Comparison of ENCODE assay signal across 8 mouse cellular contexts in genomic region chr3:93445165-93445705, GRCm38 (mm10). TPM values are rescaled to one million over a fixed set of nuclear protein-coding genes. Genes with fewer than 3 reads are reported as not detected.
DNase-seq lines count a peak whose midpoint lies in the region; ATAC-seq and TF ChIP-seq lines count a peak whose summit lies in the region.

No protein-coding gene starts in this region.

- H3K27ac ChIP-seq in heart, embryonic 10.5 days = no peak overlapping the region; the same call in 1 of the 2 replicates
- peak overlapping the region; percentile 66; the same call in 1 of the 2 replicates for H3K27ac ChIP-seq in kidney, embryonic 15.5 days
- no peak overlapping the region for H3K27ac ChIP-seq in liver, embryonic 13.5 days
- H3K27ac ChIP-seq in neural tube, embryonic 14.5 days (ENCODE audit: low read depth, low read length) = no peak overlapping the region

- WGBS in heart, embryonic 10.5 days = under 1% methylated on average over 36 of the region's 36 CpGs
- under 1% methylated on average over 36 of the region's 36 CpGs for WGBS in kidney, embryonic 15.5 days
- WGBS in liver, embryonic 13.5 days (ENCODE audit: insufficient replicate concordance) = 2% methylated on average over 36 of the region's 36 CpGs
- WGBS in neural tube, embryonic 14.5 days = 1% methylated on average over 36 of the region's 36 CpGs

- H3K9ac ChIP-seq in kidney, embryonic 15.5 days = peak overlapping the region; percentile 45; the same call in 1 of the 2 replicates
- H3K9ac ChIP-seq in liver, embryonic 13.5 days = no peak overlapping the region
- H3K9ac ChIP-seq in neural tube, embryonic 14.5 days (replicated peaks; ENCODE audit: low read depth, low read length) = peak overlapping the region; percentile 3; the same call in 1 of the 2 replicates

- H3K4me1 ChIP-seq in heart, embryonic 10.5 days = peaks cover 22% of the 10 kb centered on the region
- H3K4me1 ChIP-seq in kidney, embryonic 15.5 days = peaks cover 44% of the 10 kb centered on the region
- H3K4me1 ChIP-seq in liver, embryonic 13.5 days (replicated peaks) = peaks cover 5% of the 10 kb centered on the region; the same call in 1 of the 2 replicates
- H3K4me1 ChIP-seq in neural tube, embryonic 14.5 days (ENCODE audit: control insufficient read depth, insufficient read depth, low read length) = 0 out of 2 replicates have a peak, but pooled peaks cover 4% of the 10 kb centered on the region

- ATAC-seq in kidney, embryonic 15.5 days (replicated peaks; ENCODE audit: low FRiP score) = no peak
- no peak for ATAC-seq in liver, embryonic 13.5 days (ENCODE audit: low read depth)
- ATAC-seq in neural tube, embryonic 14.5 days (ENCODE audit: low read depth) = no peak; the same call in 1 of the 2 replicates

- no peaks in the 10 kb centered on the region for H3K36me3 ChIP-seq in heart, embryonic 10.5 days
- no peaks in the 10 kb centered on the region for H3K36me3 ChIP-seq in kidney, embryonic 15.5 days
- H3K36me3 ChIP-seq in liver, embryonic 13.5 days = no peaks in the 10 kb centered on the region
- no peaks in the 10 kb centered on the region for H3K36me3 ChIP-seq in neural tube, embryonic 14.5 days (ENCODE audit: control insufficient read depth, insufficient read depth, low read length)

- no peak for TF ChIP-seq POLR2A in brain, embryonic 14.5 days (IDR thresholded peaks at IDR 0.05; ENCODE audit: borderline replicate concordance, extremely low read depth, insufficient read depth, insufficient read length, poor library complexity, severe bottlenecking)

- peak; percentile 12 to 19 for DNase-seq in cerebellum, postnatal 25 days
- DNase-seq in cerebellum, adult 11-12 months = no peak
- DNase-seq in brain, embryonic 14.5 days (ENCODE audit: low read depth) = peak; percentile 79
- DNase-seq in heart, embryonic 10.5 days (ENCODE audit: low spot score) = no peak
- no peak for DNase-seq in liver, embryonic 13.5 days
- no peak for DNase-seq in spleen, postnatal 36 days (ENCODE audit: low spot score in 2 of 2)

- H3K4me2 ChIP-seq in kidney, embryonic 15.5 days = peak overlapping the region; percentile 95
- H3K4me2 ChIP-seq in liver, embryonic 13.5 days = peak overlapping the region; percentile 66
- H3K4me2 ChIP-seq in neural tube, embryonic 14.5 days (ENCODE audit: low read depth, low read length) = peak overlapping the region; percentile 82

- H3K27me3 ChIP-seq in heart, embryonic 10.5 days (ENCODE audit: insufficient read depth, poor library complexity, severe bottlenecking) = peaks cover 48% of the 10 kb centered on the region
- peaks cover 60% of the 10 kb centered on the region for H3K27me3 ChIP-seq in kidney, embryonic 15.5 days
- H3K27me3 ChIP-seq in liver, embryonic 13.5 days = peaks cover 78% of the 10 kb centered on the region
- peaks cover 13% of the 10 kb centered on the region for H3K27me3 ChIP-seq in neural tube, embryonic 14.5 days (ENCODE audit: control insufficient read depth, insufficient read depth, low read length)

- no peaks in the 10 kb centered on the region for H3K9me3 ChIP-seq in heart, embryonic 10.5 days
- no peaks in the 10 kb centered on the region for H3K9me3 ChIP-seq in kidney, embryonic 15.5 days (replicated peaks)
- no peaks in the 10 kb centered on the region for H3K9me3 ChIP-seq in liver, embryonic 13.5 days (replicated peaks)
- no peaks in the 10 kb centered on the region for H3K9me3 ChIP-seq in neural tube, embryonic 14.5 days (ENCODE audit: control insufficient read depth, low read length)

- H3K4me3 ChIP-seq in heart, embryonic 10.5 days = peak overlapping the region; percentile 69
- peak overlapping the region; percentile 52 for H3K4me3 ChIP-seq in kidney, embryonic 15.5 days (replicated peaks)
- peak overlapping the region; percentile 52 for H3K4me3 ChIP-seq in liver, embryonic 13.5 days (replicated peaks)
- H3K4me3 ChIP-seq in neural tube, embryonic 14.5 days (ENCODE audit: low read depth, low read length) = peak overlapping the region; percentile 48

- TF ChIP-seq CTCF in brain, embryonic 14.5 days (IDR thresholded peaks at IDR 0.05; ENCODE audit: borderline replicate concordance, extremely low read depth, insufficient read depth, insufficient read length) = no peak

RNA-seq across cellular contexts. Expression of gene Tchh, which starts 3.1 kb away (rescaled TPM):
- 0.26 and 0.67 TPM in 2 replicates for polyA plus RNA-seq in brain, embryonic 14.5 days (2012; rRNA removed)
- polyA plus RNA-seq in heart, embryonic 10.5 days (2016; fragmentation: Nextera tagmentation; extraction: Ambion mirVana) = 0.20 and 0.38 TPM in 2 replicates
- 4.0 and 5.0 TPM in 2 replicates for polyA plus RNA-seq in kidney, embryonic 15.5 days (2015; fragmentation: Nextera tagmentation; extraction: Ambion mirVana)
- polyA plus RNA-seq in liver, embryonic 13.5 days (2015; fragmentation: Nextera tagmentation; extraction: Ambion mirVana) = 0.07 and 0.08 TPM in 2 replicates
- polyA plus RNA-seq in neural tube, embryonic 14.5 days (2014; fragmentation: Nextera tagmentation; extraction: Ambion mirVana) = 1.3 and 1.4 TPM in 2 replicates

RNA-seq across cellular contexts. Expression of gene Tchhl1, which starts 23.3 kb away (rescaled TPM):
- polyA plus RNA-seq in brain, embryonic 14.5 days (2012; rRNA removed) = not detected in 2 replicates
- not detected in 2 replicates for polyA plus RNA-seq in heart, embryonic 10.5 days (2016; fragmentation: Nextera tagmentation; extraction: Ambion mirVana)
- 0.15 and 0.38 TPM in 2 replicates for polyA plus RNA-seq in kidney, embryonic 15.5 days (2015; fragmentation: Nextera tagmentation; extraction: Ambion mirVana)
- polyA plus RNA-seq in liver, embryonic 13.5 days (2015; fragmentation: Nextera tagmentation; extraction: Ambion mirVana) = not detected in 2 replicates
- polyA plus RNA-seq in neural tube, embryonic 14.5 days (2014; fragmentation: Nextera tagmentation; extraction: Ambion mirVana) = 0.13 TPM in 1 of 2 replicates, not detected in the other

RNA-seq across cellular contexts. Expression of gene Rptn, which starts 51.7 kb away (rescaled TPM):
- polyA plus RNA-seq in brain, embryonic 14.5 days (2012; rRNA removed) = not detected in 2 replicates
- not detected in 2 replicates for polyA plus RNA-seq in heart, embryonic 10.5 days (2016; fragmentation: Nextera tagmentation; extraction: Ambion mirVana)
- polyA plus RNA-seq in kidney, embryonic 15.5 days (2015; fragmentation: Nextera tagmentation; extraction: Ambion mirVana) = not detected in 2 replicates
- not detected in 2 replicates for polyA plus RNA-seq in liver, embryonic 13.5 days (2015; fragmentation: Nextera tagmentation; extraction: Ambion mirVana)
- not detected in 2 replicates for polyA plus RNA-seq in neural tube, embryonic 14.5 days (2014; fragmentation: Nextera tagmentation; extraction: Ambion mirVana)

Comparison
In these comparisons a context has a peak if more than half of its experiments do, and no peak if none do; other contexts are left out.
1. DNase-seq: peak in cerebellum, postnatal 25 days (2 of 2) and brain, embryonic 14.5 days (single experiment); none in cerebellum, adult 11-12 months (single experiment), heart, embryonic 10.5 days (single experiment), liver, embryonic 13.5 days (single experiment) and spleen, postnatal 36 days (0 of 2).
2. Peak in every context shown above with its lines, with median percentiles within 50 percentile points of each other: H3K4me3 ChIP-seq and H3K4me2 ChIP-seq.